In genomic region chr9:109054712-109055111, GRCm38 (mm10) we compare ENCODE assay signal across 8 mouse cellular contexts. TPM values are rescaled to one million over a fixed set of nuclear protein-coding genes. Genes with fewer than 3 reads are reported as not detected.
DNase-seq lines count a peak whose midpoint lies in the region; ATAC-seq and TF ChIP-seq lines count a peak whose summit lies in the region.

No protein-coding gene starts in this region.

- peak; percentile 50 for ATAC-seq in limb, embryonic 15.5 days (ENCODE audit: insufficient number of reproducible peaks, low FRiP score, low TSS enrichment, low read depth)
- ATAC-seq in midbrain, embryonic 16.5 days: peak; percentile 80
- peak; percentile 83 for ATAC-seq in stomach, embryonic 14.5 days (ENCODE audit: insufficient number of reproducible peaks, insufficient read depth, low FRiP score, low read depth)

- peak overlapping the region; percentile 29 for H3K4me2 ChIP-seq in limb, embryonic 15.5 days
- H3K4me2 ChIP-seq in midbrain, embryonic 16.5 days (ENCODE audit: low read length): peak overlapping the region; percentile 43
- peak overlapping the region; percentile 40 for H3K4me2 ChIP-seq in stomach, embryonic 14.5 days (replicated peaks; ENCODE audit: low read depth, low read length)

- 0 out of 2 replicates have a peak, but pooled peaks have one; percentile 42 for TF ChIP-seq EP300 in heart, adult 2 months (IDR thresholded peaks at IDR 0.05; ENCODE audit: insufficient read depth, low read depth, low read length)

- H3K9ac ChIP-seq in heart, adult 2 months (ENCODE audit: low read depth, low read length): peak overlapping the region; percentile 15; the same call in 1 of the 2 replicates
- H3K9ac ChIP-seq in limb, embryonic 15.5 days: 0 out of 2 replicates have a peak overlapping the region, but pooled peaks have one; percentile 20
- H3K9ac ChIP-seq in midbrain, embryonic 16.5 days (ENCODE audit: low read depth, low read length): peak overlapping the region; percentile 53
- no peak overlapping the region; the same call in 1 of the 2 replicates for H3K9ac ChIP-seq in stomach, embryonic 14.5 days (replicated peaks; ENCODE audit: low read depth, low read length)

- 0 out of 2 replicates have a peak, but pooled peaks cover 2% of the 10 kb centered on the region for H3K36me3 ChIP-seq in heart, adult 2 months (ENCODE audit: control insufficient read depth, insufficient read depth, low read length)
- no peaks in the 10 kb centered on the region for H3K36me3 ChIP-seq in kidney, adult 2 months (ENCODE audit: control insufficient read depth, insufficient read depth, low read length)
- peaks cover 52% of the 10 kb centered on the region for H3K36me3 ChIP-seq in limb, embryonic 15.5 days
- H3K36me3 ChIP-seq in midbrain, embryonic 16.5 days (ENCODE audit: control insufficient read depth, insufficient read depth, low read length): peaks cover 14% of the 10 kb centered on the region
- peaks cover 17% of the 10 kb centered on the region for H3K36me3 ChIP-seq in stomach, embryonic 14.5 days (ENCODE audit: control insufficient read depth, insufficient read depth, low read length)

- TF ChIP-seq POLR2A in heart, adult 2 months (IDR thresholded peaks at IDR 0.05; ENCODE audit: insufficient read depth, low read depth, low read length): peak; percentile 79
- no peak for TF ChIP-seq POLR2A in kidney, adult 2 months (IDR thresholded peaks at IDR 0.05; ENCODE audit: low read depth, low read length)

- TF ChIP-seq CTCF in heart, adult 2 months (IDR thresholded peaks at IDR 0.05): no peak
- TF ChIP-seq CTCF in kidney, adult 2 months (conservative IDR thresholded peaks at IDR 0.05; ENCODE audit: insufficient read depth, insufficient read length, low read depth, low read length): no peak

- 17% methylated on average over 7 of the region's 7 CpGs for WGBS in heart, adult 2 months
- WGBS in kidney, adult 2 months: 3% methylated on average over 7 of the region's 7 CpGs
- 4% methylated on average over 7 of the region's 7 CpGs for WGBS in limb, embryonic 15.5 days
- WGBS in midbrain, embryonic 16.5 days: 10% methylated on average over 7 of the region's 7 CpGs
- 6% methylated on average over 7 of the region's 7 CpGs for WGBS in stomach, embryonic 14.5 days

- no peaks in the 10 kb centered on the region for H3K9me3 ChIP-seq in limb, embryonic 15.5 days
- no peaks in the 10 kb centered on the region for H3K9me3 ChIP-seq in midbrain, embryonic 16.5 days (replicated peaks; ENCODE audit: control insufficient read depth, low read length, poor library complexity, severe bottlenecking)
- H3K9me3 ChIP-seq in stomach, embryonic 14.5 days (ENCODE audit: control insufficient read depth, low read depth, low read length): no peaks in the 10 kb centered on the region

- H3K27me3 ChIP-seq in heart, adult 2 months (ENCODE audit: control insufficient read depth, insufficient read depth, low read length): no peaks in the 10 kb centered on the region
- no peaks in the 10 kb centered on the region for H3K27me3 ChIP-seq in kidney, adult 2 months (replicated peaks; ENCODE audit: control insufficient read depth, insufficient read depth, low read length)
- no peaks in the 10 kb centered on the region for H3K27me3 ChIP-seq in limb, embryonic 15.5 days
- H3K27me3 ChIP-seq in midbrain, embryonic 16.5 days (ENCODE audit: control insufficient read depth, insufficient read depth, low read depth, low read length): no peaks in the 10 kb centered on the region
- H3K27me3 ChIP-seq in stomach, embryonic 14.5 days (ENCODE audit: control insufficient read depth, insufficient read depth, low read length): no peaks in the 10 kb centered on the region

- peak overlapping the region; percentile 73 for H3K27ac ChIP-seq in heart, adult 2 months
- peak overlapping the region; percentile 14 for H3K27ac ChIP-seq in kidney, adult 2 months (ENCODE audit: insufficient read depth, low read depth, low read length)
- H3K27ac ChIP-seq in limb, embryonic 15.5 days: peak overlapping the region; percentile 69
- H3K27ac ChIP-seq in midbrain, embryonic 16.5 days (ENCODE audit: low read length): peak overlapping the region; percentile 56
- peak overlapping the region; percentile 75; the same call in 1 of the 2 replicates for H3K27ac ChIP-seq in stomach, embryonic 14.5 days (ENCODE audit: low read length)

- H3K79me2 ChIP-seq in heart, adult 2 months (replicated peaks; ENCODE audit: control insufficient read depth, insufficient read depth, low read length): no peaks in the 10 kb centered on the region; the same call in 1 of the 2 replicates

- H3K4me1 ChIP-seq in heart, adult 2 months (ENCODE audit: control insufficient read depth, insufficient read depth, low read length): peaks cover 14% of the 10 kb centered on the region
- peaks cover 7% of the 10 kb centered on the region; the same call in 1 of the 2 replicates for H3K4me1 ChIP-seq in kidney, adult 2 months (ENCODE audit: control insufficient read depth, insufficient read depth, low read length)
- H3K4me1 ChIP-seq in limb, embryonic 15.5 days: peaks cover 33% of the 10 kb centered on the region
- peaks cover 10% of the 10 kb centered on the region for H3K4me1 ChIP-seq in midbrain, embryonic 16.5 days (ENCODE audit: control insufficient read depth, insufficient read depth, low read length)
- peaks cover 10% of the 10 kb centered on the region; the same call in 1 of the 2 replicates for H3K4me1 ChIP-seq in stomach, embryonic 14.5 days (ENCODE audit: control insufficient read depth, insufficient read depth, low read length)

- intact Hi-C loops in heart, adult 2 months (cut with DNase I): no loop called here

- DNase-seq in urinary bladder, postnatal 25 days (ENCODE audit: low spot score): peak; percentile 49
- no peak for DNase-seq in urinary bladder, postnatal 10 days (ENCODE audit: low spot score)
- peak; percentile 49 for DNase-seq in embryo, embryonic 9.5 days (ENCODE audit: extremely low spot score)
- DNase-seq in heart, adult 2 months: peak; percentile 69 to 83
- peak; percentile 88 for DNase-seq in kidney, adult 2 months

- peak overlapping the region; percentile 44 for H3K4me3 ChIP-seq in heart, adult 2 months
- peak overlapping the region; percentile 37 for H3K4me3 ChIP-seq in kidney, adult 2 months (ENCODE audit: insufficient read depth, low read depth, low read length)
- peak overlapping the region; percentile 22 for H3K4me3 ChIP-seq in limb, embryonic 15.5 days
- H3K4me3 ChIP-seq in midbrain, embryonic 16.5 days (ENCODE audit: low read depth, low read length): peak overlapping the region; percentile 37
- H3K4me3 ChIP-seq in stomach, embryonic 14.5 days (ENCODE audit: low read depth, low read length): peak overlapping the region; percentile 22

RNA-seq across cellular contexts. Expression of gene Trex1, which starts 4.8 kb away (rescaled TPM):
- 10 to 100 TPM; 12.6 to 13.3 TPM for total RNA-seq in heart, adult 2 months (2021)
- 45.8 and 55.2 TPM in 2 replicates for polyA plus RNA-seq in heart, adult 2 months (2012; rRNA removed)
- 45.2 and 46.7 TPM in 2 replicates for polyA plus RNA-seq in kidney, adult 2 months (2012; rRNA removed)
- 16.0 and 17.2 TPM in 2 replicates for polyA plus RNA-seq in limb, embryonic 15.5 days (2015; fragmentation: Nextera tagmentation; extraction: Ambion mirVana)
- polyA plus RNA-seq in midbrain, embryonic 16.5 days (2015; fragmentation: Nextera tagmentation; extraction: Ambion mirVana): 12.1 and 13.7 TPM in 2 replicates
- 11.6 and 12.2 TPM in 2 replicates for polyA plus RNA-seq in stomach, embryonic 14.5 days (2014; fragmentation: Nextera tagmentation; extraction: Ambion mirVana)

RNA-seq across cellular contexts. Expression of gene Shisa5, which starts 16.3 kb away (rescaled TPM):
- total RNA-seq in heart, adult 2 months (2021): 10 to 100 TPM; 40.3 to 43.2 TPM
- 170 and 218 TPM in 2 replicates for polyA plus RNA-seq in heart, adult 2 months (2012; rRNA removed)
- polyA plus RNA-seq in kidney, adult 2 months (2012; rRNA removed): 467 and 688 TPM in 2 replicates
- 108 and 123 TPM in 2 replicates for polyA plus RNA-seq in limb, embryonic 15.5 days (2015; fragmentation: Nextera tagmentation; extraction: Ambion mirVana)
- polyA plus RNA-seq in midbrain, embryonic 16.5 days (2015; fragmentation: Nextera tagmentation; extraction: Ambion mirVana): 60.1 and 68.9 TPM in 2 replicates
- 75.0 and 84.4 TPM in 2 replicates for polyA plus RNA-seq in stomach, embryonic 14.5 days (2014; fragmentation: Nextera tagmentation; extraction: Ambion mirVana)

RNA-seq across cellular contexts. Expression of gene Atrip, which starts 19.2 kb away (rescaled TPM):
- 1 to 10 TPM; 8.0 to 9.0 TPM for total RNA-seq in heart, adult 2 months (2021)
- polyA plus RNA-seq in heart, adult 2 months (2012; rRNA removed): 10.0 and 13.9 TPM in 2 replicates
- polyA plus RNA-seq in kidney, adult 2 months (2012; rRNA removed): 20.2 and 20.9 TPM in 2 replicates
- 25.4 and 27.4 TPM in 2 replicates for polyA plus RNA-seq in limb, embryonic 15.5 days (2015; fragmentation: Nextera tagmentation; extraction: Ambion mirVana)
- polyA plus RNA-seq in midbrain, embryonic 16.5 days (2015; fragmentation: Nextera tagmentation; extraction: Ambion mirVana): 31.5 and 34.1 TPM in 2 replicates
- 27.2 and 29.3 TPM in 2 replicates for polyA plus RNA-seq in stomach, embryonic 14.5 days (2014; fragmentation: Nextera tagmentation; extraction: Ambion mirVana)

RNA-seq across cellular contexts. Expression of gene Ccdc51, which starts 27.6 kb away (rescaled TPM):
- 10 to 100 TPM; 11.1 to 11.8 TPM for total RNA-seq in heart, adult 2 months (2021)
- 7.0 and 9.2 TPM in 2 replicates for polyA plus RNA-seq in heart, adult 2 months (2012; rRNA removed)
- polyA plus RNA-seq in kidney, adult 2 months (2012; rRNA removed): 11.4 and 11.7 TPM in 2 replicates
- 12.5 and 13.6 TPM in 2 replicates for polyA plus RNA-seq in limb, embryonic 15.5 days (2015; fragmentation: Nextera tagmentation; extraction: Ambion mirVana)
- 12.5 and 13.1 TPM in 2 replicates for polyA plus RNA-seq in midbrain, embryonic 16.5 days (2015; fragmentation: Nextera tagmentation; extraction: Ambion mirVana)
- polyA plus RNA-seq in stomach, embryonic 14.5 days (2014; fragmentation: Nextera tagmentation; extraction: Ambion mirVana): 12.9 and 13.1 TPM in 2 replicates

RNA-seq across cellular contexts. Expression of gene Tma7, which starts 27.7 kb away (rescaled TPM):
- total RNA-seq in heart, adult 2 months (2021): 100 to 1,000 TPM; 218 to 235 TPM
- polyA plus RNA-seq in heart, adult 2 months (2012; rRNA removed): 41.4 and 59.3 TPM in 2 replicates
- 42.4 and 80.7 TPM in 2 replicates for polyA plus RNA-seq in kidney, adult 2 months (2012; rRNA removed)
- 487 and 558 TPM in 2 replicates for polyA plus RNA-seq in limb, embryonic 15.5 days (2015; fragmentation: Nextera tagmentation; extraction: Ambion mirVana)
- polyA plus RNA-seq in midbrain, embryonic 16.5 days (2015; fragmentation: Nextera tagmentation; extraction: Ambion mirVana): 674 and 688 TPM in 2 replicates
- polyA plus RNA-seq in stomach, embryonic 14.5 days (2014; fragmentation: Nextera tagmentation; extraction: Ambion mirVana): 633 and 676 TPM in 2 replicates

Comparison
In these comparisons a context has a peak if more than half of its experiments do, and no peak if none do; other contexts are left out.
1. H3K27ac ChIP-seq: peak in every context shown above with its lines; median percentile 75 in stomach, embryonic 14.5 days; 73 in heart, adult 2 months; 69 in limb, embryonic 15.5 days; 56 in midbrain, embryonic 16.5 days; 14 in kidney, adult 2 months.